Mouse (Mus musculus): ENCODE results near the gene Abraxas2.

Gene Abraxas2

GRCm38 (mm10) chr7:132853946-132854345 lies 5.1 kb upstream of the Abraxas2 start:
- peak in 1 of 2 experiments; percentile 18 for DNase-seq (ENCODE audit: low spot score in 2 of 2)

GRCm38 (mm10) chr7:132856083-132856482 lies 2.9 kb upstream of the Abraxas2 start:
- DNase-seq (ENCODE audit: low spot score in 2 of 2) = no peak

- no peak for DNase-seq (ENCODE audit: low spot score in 2 of 2)
These were observed 899 bp upstream of the Abraxas2 start for GRCm38 (mm10) chr7:132858043-132858608.

DNA sequence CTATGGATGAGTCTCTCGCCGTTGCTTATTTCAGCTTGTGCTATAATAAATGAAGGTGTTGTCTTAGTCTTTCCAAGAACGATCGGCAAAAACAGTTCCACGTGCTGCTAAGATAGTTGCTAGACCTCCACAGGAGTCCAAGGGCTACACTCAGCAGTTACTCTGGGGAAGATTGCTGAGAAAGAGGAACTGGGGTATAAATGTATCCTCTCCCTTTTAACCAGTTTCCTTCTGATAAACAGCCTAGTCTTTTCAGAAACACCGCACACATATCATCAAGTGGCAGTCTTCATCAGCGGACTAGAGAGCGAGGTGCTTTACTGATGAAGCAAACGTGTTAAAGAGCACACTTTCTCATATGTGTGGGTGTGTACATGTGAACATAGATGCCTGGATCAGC lies 7.3 kb downstream of the Abraxas2 start:
- no peak for DNase-seq (ENCODE audit: low spot score in 2 of 2)

- DNase-seq (ENCODE audit: low spot score in 2 of 2) = no peak
These were observed 14.0 kb downstream of the Abraxas2 start for GRCm38 (mm10) chr7:132873043-132873442.

- DNase-seq (ENCODE audit: low spot score in 2 of 2) = no peak
These were observed 16.5 kb downstream of the Abraxas2 start for GRCm38 (mm10) chr7:132875391-132876086.

DNA sequence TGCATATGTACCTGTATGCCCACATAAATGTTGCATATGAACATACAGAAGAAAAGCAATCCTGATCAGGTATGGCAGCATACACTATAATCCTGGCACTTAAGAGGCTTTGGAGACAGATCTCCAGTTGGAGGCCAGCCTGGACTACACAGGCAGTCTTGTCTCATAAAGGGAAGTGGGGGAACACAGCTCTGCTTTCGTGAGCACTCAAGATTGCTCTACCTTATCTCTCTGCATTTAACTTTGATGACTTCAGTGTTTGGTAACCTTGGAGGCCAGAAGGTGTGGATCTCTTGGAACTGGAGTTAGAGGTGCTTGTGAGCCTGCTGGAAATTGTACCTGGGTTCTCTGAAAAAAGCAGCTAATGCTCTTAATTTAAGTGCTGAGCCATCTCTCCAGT lies 21.3 kb downstream of the Abraxas2 start:
- DNase-seq (ENCODE audit: low spot score in 2 of 2) = no peak

GRCm38 (mm10) chr7:132882343-132882742 lies 23.3 kb downstream of the Abraxas2 start:
- DNase-seq (ENCODE audit: low spot score in 2 of 2) = no peak

- DNase-seq (ENCODE audit: low spot score in 2 of 2) = no peak
These were observed 25.0 kb downstream of the Abraxas2 start for GRCm38 (mm10) chr7:132884031-132884430.

DNA sequence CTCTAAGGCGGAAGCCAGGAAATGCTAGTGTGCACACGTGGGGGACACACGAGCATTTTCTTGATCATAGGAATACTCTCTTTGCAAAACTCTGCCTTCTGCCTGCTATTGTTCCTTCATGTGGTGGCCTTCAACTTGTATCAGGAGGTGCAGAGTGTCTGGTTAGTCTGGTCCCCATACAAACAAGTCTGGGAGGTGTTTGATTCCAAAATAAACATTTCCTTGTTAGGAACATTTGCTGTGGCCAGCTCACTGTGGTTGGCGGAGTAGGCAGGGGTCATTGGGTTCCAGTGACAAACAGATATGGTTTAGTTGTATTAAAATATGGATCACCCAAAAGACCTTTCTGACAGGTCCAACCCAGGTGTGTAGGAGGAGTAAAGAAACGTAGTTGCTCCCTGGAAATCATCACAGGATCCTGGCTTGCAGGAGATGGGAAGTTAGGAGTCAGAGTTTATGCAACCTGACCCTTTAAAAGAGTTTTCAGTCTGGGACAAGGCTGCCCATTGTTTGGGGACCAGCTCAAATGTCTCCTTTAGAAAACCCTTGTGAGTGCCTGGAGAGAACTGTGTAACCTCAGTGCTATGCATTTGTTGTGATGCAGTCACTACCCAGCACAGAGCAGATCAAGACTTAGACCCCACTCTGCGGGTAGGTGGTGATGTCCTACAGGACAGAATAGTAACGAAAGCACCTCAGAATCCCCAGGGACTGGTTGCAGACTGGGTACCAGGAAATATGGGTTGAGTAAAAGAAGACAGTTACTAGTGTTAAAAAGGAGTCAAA lies 28.2 kb downstream of the Abraxas2 start:
- no peak for DNase-seq (ENCODE audit: low spot score in 2 of 2)

- no peak for DNase-seq (ENCODE audit: low spot score in 2 of 2)
These were observed 29.0 kb downstream of the Abraxas2 start for GRCm38 (mm10) chr7:132888052-132888451.

- no peak for DNase-seq (ENCODE audit: low spot score in 2 of 2)
These were observed 29.7 kb downstream of the Abraxas2 start for GRCm38 (mm10) chr7:132888518-132889249.

DNA sequence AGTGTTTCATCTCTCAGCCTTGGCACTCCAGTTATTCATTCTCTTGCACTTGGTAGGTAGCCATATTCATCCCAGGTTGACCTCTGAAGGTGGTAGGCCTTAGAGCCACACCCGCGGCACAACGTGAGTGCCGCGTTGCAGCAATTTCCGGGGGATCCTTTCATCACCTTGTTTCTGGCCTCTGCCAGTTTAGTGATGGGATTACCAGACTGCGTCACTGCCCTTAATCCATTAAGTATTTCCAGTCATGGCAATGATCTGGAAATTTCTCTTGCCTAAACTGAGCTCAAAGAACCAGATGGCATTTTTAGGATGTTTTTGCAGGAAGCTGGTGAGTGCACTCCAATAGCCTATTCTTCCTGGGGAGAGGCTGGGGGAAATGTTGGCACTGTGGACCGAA lies 30.7 kb downstream of the Abraxas2 start:
- no peak for DNase-seq (ENCODE audit: low spot score in 2 of 2)

DNA sequence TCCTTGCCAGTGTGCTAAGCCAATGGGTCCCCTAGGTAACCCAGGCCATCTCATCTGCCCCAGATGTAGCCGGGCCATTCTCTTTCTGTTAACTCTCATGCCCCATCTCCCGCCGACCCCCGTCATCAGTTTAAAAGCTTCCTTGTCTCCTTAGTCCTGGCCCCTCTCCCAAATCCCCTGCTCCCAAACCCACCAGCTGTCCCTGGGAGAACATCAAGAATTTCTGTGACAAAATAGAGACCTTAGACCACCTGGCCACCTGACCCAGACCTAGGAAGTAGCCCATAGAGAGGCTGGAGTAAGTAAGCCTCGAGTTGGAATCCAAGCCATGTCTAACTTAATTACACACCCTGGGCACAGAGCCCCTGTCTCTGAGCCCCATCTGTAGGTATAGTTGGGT lies 31.2 kb downstream of the Abraxas2 start:
- no peak for DNase-seq (ENCODE audit: low spot score in 2 of 2)

GRCm38 (mm10) chr7:132891561-132892310 lies 32.7 kb downstream of the Abraxas2 start:
- DNase-seq (ENCODE audit: low spot score in 2 of 2) = peak in 1 of 2 experiments; percentile 10

DNA sequence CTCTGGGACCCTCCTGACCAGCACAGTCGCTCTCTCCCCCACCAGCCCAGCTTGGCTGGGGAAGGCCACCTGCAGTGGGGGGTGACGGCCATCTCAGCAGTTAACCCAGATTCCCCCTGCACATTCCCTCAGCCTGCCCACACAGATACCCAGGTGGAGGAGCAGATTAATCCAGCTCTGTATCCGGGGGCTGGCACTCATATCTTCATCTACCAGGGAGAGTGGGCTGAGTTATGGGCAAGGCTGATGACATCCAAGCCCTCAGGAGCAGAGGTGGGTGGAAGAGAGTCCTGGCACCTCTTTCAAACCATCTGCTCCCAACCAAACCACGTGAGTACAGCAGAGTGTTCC lies 33.3 kb downstream of the Abraxas2 start:
- DNase-seq (ENCODE audit: low spot score in 2 of 2) = peak in 1 of 2 experiments; percentile 20

- DNase-seq (ENCODE audit: low spot score in 2 of 2) = no peak
These were observed 33.8 kb downstream of the Abraxas2 start for GRCm38 (mm10) chr7:132892806-132893205.

GRCm38 (mm10) chr7:132893336-132893735 lies 34.3 kb downstream of the Abraxas2 start:
- DNase-seq (ENCODE audit: low spot score in 2 of 2) = no peak

DNA sequence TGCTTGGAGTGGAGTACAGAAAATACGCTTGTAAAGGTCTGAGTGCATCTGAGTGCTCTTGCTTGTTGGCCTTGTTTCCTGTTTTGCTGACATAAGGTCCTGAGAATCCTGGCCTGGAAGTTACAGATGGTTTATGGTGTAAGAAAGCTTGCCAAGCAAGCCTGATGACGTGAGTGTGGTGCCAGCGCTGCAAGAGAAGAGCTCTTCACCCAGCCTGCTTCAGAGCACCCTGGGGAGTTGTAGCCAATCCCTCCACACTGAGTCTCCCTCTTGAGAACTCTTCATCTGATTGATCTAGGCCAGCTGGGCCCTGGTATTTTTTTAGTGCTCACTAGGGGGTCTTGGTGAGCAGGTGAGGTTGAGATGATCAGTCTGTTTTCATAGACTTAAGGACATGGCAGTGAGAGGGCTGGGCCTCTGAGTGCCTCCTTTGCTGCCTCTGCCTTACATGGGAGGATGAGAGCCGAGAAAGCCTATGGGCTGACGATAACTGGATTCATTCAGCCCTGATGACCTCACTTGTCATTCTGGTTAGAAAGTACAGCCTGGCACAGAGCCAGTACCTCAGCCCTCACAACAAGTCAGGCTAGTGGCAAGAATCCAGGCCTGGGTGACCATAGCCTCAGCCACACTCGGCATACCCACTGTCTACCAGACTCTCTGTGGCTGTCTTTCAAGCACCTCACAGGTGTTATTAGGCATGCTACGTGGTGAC lies 36.0 kb downstream of the Abraxas2 start:
- peak in 1 of 2 experiments; percentile 24 for DNase-seq (ENCODE audit: low spot score in 2 of 2)

GRCm38 (mm10) chr7:132896206-132896815 lies 37.3 kb downstream of the Abraxas2 start:
- no peak for DNase-seq (ENCODE audit: low spot score in 2 of 2)
